Mouse (Mus musculus): Measurements from ENCODE around the gene Tenm2.

DNA sequence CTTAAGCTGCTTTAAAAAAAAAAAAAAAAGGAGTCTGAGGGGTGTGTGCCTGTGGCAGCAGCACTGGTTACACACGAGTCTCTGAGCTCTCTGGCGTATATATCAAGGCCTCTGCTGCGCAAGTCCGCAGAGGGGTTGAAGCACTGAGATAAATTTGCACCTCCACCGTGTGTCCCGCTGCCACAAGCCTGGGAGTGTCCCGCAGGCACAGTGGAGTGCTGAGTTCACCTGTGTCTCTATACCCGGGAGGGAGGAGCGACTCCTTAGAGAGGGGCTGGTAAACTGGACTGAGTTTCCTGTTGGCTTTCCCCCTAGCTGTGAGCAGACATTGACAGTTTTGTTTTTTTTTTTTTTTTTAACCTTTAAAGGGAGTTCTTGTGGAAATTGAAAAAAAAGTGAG is 1082.8 kb downstream of the Tenm2 start:
- TF ChIP-seq GATA1 (IDR thresholded peaks at IDR 0.05; ENCODE audit: borderline replicate concordance, low read length) (no peak), FLI1 (IDR thresholded peaks at IDR 0.05; ENCODE audit: low read length) (no peak)
